Mouse (Mus musculus): ENCODE data around the gene Zyx.

The Zyx gene

GRCm38 (mm10) chr6:42350968-42351775 is 1.7 kb downstream of the Zyx start:
- no peak for DNase-seq (ENCODE audit: low spot score)

- no peak for DNase-seq (ENCODE audit: low spot score)
These were observed 2.5 kb downstream of the Zyx start for GRCm38 (mm10) chr6:42351776-42352485.

GRCm38 (mm10) chr6:42352486-42352846 is 3.0 kb downstream of the Zyx start:
- DNase-seq (ENCODE audit: low spot score): no peak

- no peak for DNase-seq (ENCODE audit: low spot score)
These were observed 3.8 kb downstream of the Zyx start for GRCm38 (mm10) chr6:42353180-42353579.

GRCm38 (mm10) chr6:42354076-42355019 is 4.9 kb downstream of the Zyx start:
- DNase-seq (ENCODE audit: low spot score): no peak

- DNase-seq (ENCODE audit: low spot score): no peak
These were observed 5.9 kb downstream of the Zyx start for GRCm38 (mm10) chr6:42355366-42355765.

- no peak for DNase-seq (ENCODE audit: low spot score)
These were observed 6.6 kb downstream of the Zyx start for GRCm38 (mm10) chr6:42355794-42356600.

GRCm38 (mm10) chr6:42356913-42357312 is 7.5 kb downstream of the Zyx start:
- no peak for DNase-seq (ENCODE audit: low spot score)

GRCm38 (mm10) chr6:42357901-42358300 is 8.5 kb downstream of the Zyx start:
- no peak for DNase-seq (ENCODE audit: low spot score)

GRCm38 (mm10) chr6:42358901-42359300 is 9.5 kb downstream of the Zyx start:
- no peak for DNase-seq (ENCODE audit: low spot score)

- no peak for DNase-seq (ENCODE audit: low spot score)
These were observed 10.1 kb downstream of the Zyx start for GRCm38 (mm10) chr6:42359364-42360147.

GRCm38 (mm10) chr6:42360231-42360840 is 10.9 kb downstream of the Zyx start:
- DNase-seq (ENCODE audit: low spot score): no peak

GRCm38 (mm10) chr6:42361041-42361895 is 11.8 kb downstream of the Zyx start:
- DNase-seq (ENCODE audit: low spot score): no peak

- DNase-seq (ENCODE audit: low spot score): no peak
These were observed 12.6 kb downstream of the Zyx start for GRCm38 (mm10) chr6:42362074-42362473.

- DNase-seq (ENCODE audit: low spot score): no peak
These were observed 13.1 kb downstream of the Zyx start for GRCm38 (mm10) chr6:42362497-42362896.

GRCm38 (mm10) chr6:42362974-42363373 is 13.5 kb downstream of the Zyx start:
- no peak for DNase-seq (ENCODE audit: low spot score)

GRCm38 (mm10) chr6:42364066-42364465 is 14.6 kb downstream of the Zyx start:
- no peak for DNase-seq (ENCODE audit: low spot score)

- DNase-seq (ENCODE audit: low spot score): no peak
These were observed 15.2 kb downstream of the Zyx start for GRCm38 (mm10) chr6:42364607-42365006.

- no peak for DNase-seq (ENCODE audit: low spot score)
These were observed 15.8 kb downstream of the Zyx start for GRCm38 (mm10) chr6:42365215-42365614.

All from layer of hippocampus, adult 9-10 months (tissue).